Mouse (Mus musculus) erythroid progenitor cell, adult 5-6 weeks (primary cell): ENCODE measurements around the gene Drp2. TPM values are rescaled to one million over a fixed set of nuclear protein-coding genes. Genes with fewer than 3 reads are reported as not detected.

Experiments
- total RNA-seq, 2 experiments: library from RNA; stranded (forward) in 1 of 2; stranded (reverse) in 1 of 2; fragments of 150-400 nt in 1 of 2; fragments of 186-747, 209-891 nt in 1 of 2; gene quantifications; 2 replicates each; pipeline versions ENCODE4 v1.2.3 to v1.2.4; 2015 to 2017; ENCODE audit warnings: low replicate concordance in 2 of 2

The Drp2 gene
- total RNA-seq, 2 experiments from 2014 or later, result 3.9 to 6.7 TPM

Other genes starting within 250 kb of the Drp2 start
- not detected in 2 replicates for gene Xkrx, start 242.5 kb upstream of the Drp2 start, total RNA-seq (2015; ENCODE audit: low replicate concordance)
- not detected in 2 replicates for gene Xkrx, start 242.5 kb upstream of the Drp2 start, total RNA-seq (2017; ENCODE audit: low replicate concordance)
- gene Arl13a, start 217.1 kb upstream of the Drp2 start, total RNA-seq (2015; ENCODE audit: low replicate concordance), result not detected in 2 replicates
- gene Arl13a, start 217.1 kb upstream of the Drp2 start, total RNA-seq (2017; ENCODE audit: low replicate concordance), result not detected in 2 replicates
- gene Nox1, start 182.6 kb upstream of the Drp2 start, total RNA-seq (2015; ENCODE audit: low replicate concordance), result not detected in 2 replicates
- not detected in 2 replicates for gene Nox1, start 182.6 kb upstream of the Drp2 start, total RNA-seq (2017; ENCODE audit: low replicate concordance)
- 10.5 and 12.6 TPM in 2 replicates for gene Trmt2b, start 127.6 kb upstream of the Drp2 start, total RNA-seq (2015; ENCODE audit: low replicate concordance)
- 7.7 and 8.0 TPM in 2 replicates for gene Trmt2b, start 127.6 kb upstream of the Drp2 start, total RNA-seq (2017; ENCODE audit: low replicate concordance)
- gene Tmem35a, start 109.3 kb upstream of the Drp2 start, total RNA-seq (2015; ENCODE audit: low replicate concordance), result not detected in 2 replicates
- gene Tmem35a, start 109.3 kb upstream of the Drp2 start, total RNA-seq (2017; ENCODE audit: low replicate concordance), result not detected in 2 replicates
- 77.1 and 113 TPM in 2 replicates for gene Cenpi, start 96.5 kb upstream of the Drp2 start, total RNA-seq (2015; ENCODE audit: low replicate concordance)
- 58.4 and 61.5 TPM in 2 replicates for gene Cenpi, start 96.5 kb upstream of the Drp2 start, total RNA-seq (2017; ENCODE audit: low replicate concordance)
- gene Taf7l, start 71.9 kb downstream of the Drp2 start, total RNA-seq (2015; ENCODE audit: low replicate concordance), result not detected in 2 replicates
- not detected in 2 replicates for gene Taf7l, start 71.9 kb downstream of the Drp2 start, total RNA-seq (2017; ENCODE audit: low replicate concordance)
- gene Timm8a1, start 137.3 kb downstream of the Drp2 start, total RNA-seq (2015; ENCODE audit: low replicate concordance), result 13.8 and 15.9 TPM in 2 replicates
- 6.4 and 12.6 TPM in 2 replicates for gene Timm8a1, start 137.3 kb downstream of the Drp2 start, total RNA-seq (2017; ENCODE audit: low replicate concordance)
- gene Btk, start 179.0 kb downstream of the Drp2 start, total RNA-seq (2015; ENCODE audit: low replicate concordance), result 18.0 and 23.4 TPM in 2 replicates
- gene Btk, start 179.0 kb downstream of the Drp2 start, total RNA-seq (2017; ENCODE audit: low replicate concordance), result 8.9 and 12.6 TPM in 2 replicates
- gene Rpl36a, start 181.1 kb downstream of the Drp2 start, total RNA-seq (2015; ENCODE audit: low replicate concordance), result 511 and 528 TPM in 2 replicates
- 549 and 1,031 TPM in 2 replicates for gene Rpl36a, start 181.1 kb downstream of the Drp2 start, total RNA-seq (2017; ENCODE audit: low replicate concordance)
- gene Gla, start 196.6 kb downstream of the Drp2 start, total RNA-seq (2015; ENCODE audit: low replicate concordance), result 1.3 TPM in 1 of 2 replicates, not detected in the other
- 1.4 and 2.1 TPM in 2 replicates for gene Gla, start 196.6 kb downstream of the Drp2 start, total RNA-seq (2017; ENCODE audit: low replicate concordance)
- gene Hnrnph2, start 196.6 kb downstream of the Drp2 start, total RNA-seq (2015; ENCODE audit: low replicate concordance), result 59.8 and 69.6 TPM in 2 replicates
- gene Hnrnph2, start 196.6 kb downstream of the Drp2 start, total RNA-seq (2017; ENCODE audit: low replicate concordance), result 86.5 and 95.0 TPM in 2 replicates